In genomic region chr9:48649098-48649766, GRCm38 (mm10) we compare ENCODE assay signal across 8 mouse cellular contexts. TPM values are rescaled to one million over a fixed set of nuclear protein-coding genes. Genes with fewer than 3 reads are reported as not detected.
DNase-seq lines count a peak whose midpoint lies in the region; ATAC-seq and TF ChIP-seq lines count a peak whose summit lies in the region.

No protein-coding gene starts in this region.

- TF ChIP-seq CTCF in heart, postnatal 0 days (IDR thresholded peaks at IDR 0.05; ENCODE audit: low read depth): 0 out of 2 replicates have a peak, but pooled peaks have one; percentile 4
- TF ChIP-seq CTCF in olfactory bulb, adult 2 months (IDR thresholded peaks at IDR 0.05; ENCODE audit: insufficient read depth, low read depth, low read length): no peak

- peak overlapping the region; percentile 19 for H3K4me3 ChIP-seq in forebrain, embryonic 12.5 days (replicated peaks)
- peak overlapping the region; percentile 39 for H3K4me3 ChIP-seq in heart, postnatal 0 days (ENCODE audit: low read depth, low read length)
- H3K4me3 ChIP-seq in kidney, embryonic 16.5 days (ENCODE audit: low read length): peak overlapping the region; percentile 40
- peak overlapping the region; percentile 45 for H3K4me3 ChIP-seq in lung, embryonic 16.5 days (ENCODE audit: low read length)
- peak overlapping the region; percentile 21 for H3K4me3 ChIP-seq in olfactory bulb, adult 2 months (ENCODE audit: insufficient read depth, low read depth, low read length)

- peak; percentile 65; the same call in 1 of the 2 replicates for TF ChIP-seq EP300 in heart, postnatal 0 days (IDR thresholded peaks at IDR 0.05; ENCODE audit: low read depth)

- DNase-seq in right cerebral cortex, postnatal 10 days (ENCODE audit: low spot score in 2 of 2): peak; percentile 26 to 28
- no peak for DNase-seq in right cerebral cortex, postnatal 14 days
- peak; percentile 73 for DNase-seq in heart, postnatal 0 days (ENCODE audit: low spot score)
- DNase-seq in spleen, adult 12 weeks (ENCODE audit: low spot score): no peak

- H3K27me3 ChIP-seq in forebrain, embryonic 12.5 days: peaks cover 39% of the 10 kb centered on the region
- H3K27me3 ChIP-seq in heart, postnatal 0 days (ENCODE audit: control insufficient read depth, insufficient read depth, low read length): no peaks in the 10 kb centered on the region
- H3K27me3 ChIP-seq in kidney, embryonic 16.5 days (ENCODE audit: insufficient read depth, low read length): peaks cover 13% of the 10 kb centered on the region; the same call in 1 of the 2 replicates
- no peaks in the 10 kb centered on the region; the same call in 1 of the 2 replicates for H3K27me3 ChIP-seq in lung, embryonic 16.5 days (ENCODE audit: control insufficient read depth, insufficient read depth, low read depth, low read length)

- H3K36me3 ChIP-seq in forebrain, embryonic 12.5 days (replicated peaks): no peaks in the 10 kb centered on the region
- H3K36me3 ChIP-seq in heart, postnatal 0 days (replicated peaks; ENCODE audit: control insufficient read depth, insufficient read depth, low read length): 0 out of 2 replicates have a peak, but pooled peaks cover 6% of the 10 kb centered on the region
- H3K36me3 ChIP-seq in kidney, embryonic 16.5 days (ENCODE audit: insufficient read depth, low read length): no peaks in the 10 kb centered on the region
- H3K36me3 ChIP-seq in lung, embryonic 16.5 days (ENCODE audit: control insufficient read depth, insufficient read depth, low read length): no peaks in the 10 kb centered on the region

- H3K9me3 ChIP-seq in forebrain, embryonic 12.5 days: 0 out of 2 replicates have a peak, but pooled peaks cover 3% of the 10 kb centered on the region
- H3K9me3 ChIP-seq in heart, postnatal 0 days (replicated peaks; ENCODE audit: control insufficient read depth, low read length): 0 out of 2 replicates have a peak, but pooled peaks cover 5% of the 10 kb centered on the region
- peaks cover 5% of the 10 kb centered on the region for H3K9me3 ChIP-seq in kidney, embryonic 16.5 days (ENCODE audit: low read length)
- H3K9me3 ChIP-seq in lung, embryonic 16.5 days (ENCODE audit: control insufficient read depth, low read length): no peaks in the 10 kb centered on the region

- H3K4me1 ChIP-seq in forebrain, embryonic 12.5 days: peaks cover 43% of the 10 kb centered on the region
- peaks cover 24% of the 10 kb centered on the region for H3K4me1 ChIP-seq in heart, postnatal 0 days (ENCODE audit: control insufficient read depth, insufficient read depth)
- H3K4me1 ChIP-seq in kidney, embryonic 16.5 days (ENCODE audit: insufficient read depth, low read length): peaks cover 23% of the 10 kb centered on the region
- H3K4me1 ChIP-seq in lung, embryonic 16.5 days (replicated peaks; ENCODE audit: control insufficient read depth, insufficient read depth, low read length): peaks cover 16% of the 10 kb centered on the region
- peaks cover 16% of the 10 kb centered on the region for H3K4me1 ChIP-seq in olfactory bulb, adult 2 months (ENCODE audit: control insufficient read depth, insufficient read depth, low read length)

- peak; percentile 73 for ATAC-seq in forebrain, embryonic 12.5 days (ENCODE audit: low FRiP score)
- peak; percentile 74 for ATAC-seq in heart, postnatal 0 days (ENCODE audit: insufficient read depth, low read depth)
- peak; percentile 77 for ATAC-seq in kidney, embryonic 16.5 days (ENCODE audit: low FRiP score, low TSS enrichment)
- peak; percentile 59 for ATAC-seq in lung, embryonic 16.5 days (ENCODE audit: low read depth)

- peak overlapping the region; percentile 72 for H3K27ac ChIP-seq in forebrain, embryonic 12.5 days
- peak overlapping the region; percentile 63 for H3K27ac ChIP-seq in heart, postnatal 0 days (ENCODE audit: low read depth)
- H3K27ac ChIP-seq in kidney, embryonic 16.5 days (ENCODE audit: low read length): no peak overlapping the region
- no peak overlapping the region for H3K27ac ChIP-seq in lung, embryonic 16.5 days (ENCODE audit: low read length)
- no peak overlapping the region for H3K27ac ChIP-seq in olfactory bulb, adult 2 months (ENCODE audit: insufficient read depth, low read depth, low read length)

- 2% methylated on average over 22 of the region's 22 CpGs for WGBS in forebrain, embryonic 12.5 days
- 7% methylated on average over 20 of the region's 22 CpGs for WGBS in heart, postnatal 0 days
- WGBS in kidney, embryonic 16.5 days: 1% methylated on average over 18 of the region's 22 CpGs
- 5% methylated on average over 17 of the region's 22 CpGs for WGBS in lung, embryonic 16.5 days
- 17% methylated on average over 22 of the region's 22 CpGs for WGBS in olfactory bulb, adult 2 months

- TF ChIP-seq POLR2A in olfactory bulb, adult 2 months (IDR thresholded peaks at IDR 0.05; ENCODE audit: insufficient read depth, low read depth, low read length): no peak

- H3K9ac ChIP-seq in forebrain, embryonic 12.5 days: peak overlapping the region; percentile 50
- peak overlapping the region; percentile 58 for H3K9ac ChIP-seq in heart, postnatal 0 days (replicated peaks; ENCODE audit: low read depth, low read length)
- H3K9ac ChIP-seq in kidney, embryonic 16.5 days (replicated peaks; ENCODE audit: low read length): peak overlapping the region; percentile 48
- H3K9ac ChIP-seq in lung, embryonic 16.5 days (ENCODE audit: low read length): peak overlapping the region; percentile 66

- H3K4me2 ChIP-seq in forebrain, embryonic 12.5 days: peak overlapping the region; percentile 49
- peak overlapping the region; percentile 65 for H3K4me2 ChIP-seq in heart, postnatal 0 days (ENCODE audit: low read depth, low read length)
- peak overlapping the region; percentile 62 for H3K4me2 ChIP-seq in kidney, embryonic 16.5 days (replicated peaks; ENCODE audit: low read depth, low read length)
- peak overlapping the region; percentile 61 for H3K4me2 ChIP-seq in lung, embryonic 16.5 days (ENCODE audit: low read depth, low read length)

RNA-seq across cellular contexts. Expression of gene Nnmt, which starts 44.3 kb away (rescaled TPM):
- polyA plus RNA-seq in forebrain, embryonic 12.5 days (2016; fragmentation: Nextera tagmentation; extraction: Ambion mirVana): 1.2 and 2.1 TPM in 2 replicates
- total RNA-seq in heart, postnatal 0 days (2014; rRNA removed; ENCODE audit: low replicate concordance): 2.1 and 7.5 TPM in 2 replicates
- polyA plus RNA-seq in heart, postnatal 0 days (2015; fragmentation: Nextera tagmentation; extraction: Ambion mirVana): 12.0 and 12.4 TPM in 2 replicates
- polyA plus RNA-seq in kidney, embryonic 16.5 days (2015; fragmentation: Nextera tagmentation; extraction: Ambion mirVana): 2.4 TPM in 2 replicates
- 1.5 and 2.5 TPM in 2 replicates for polyA plus RNA-seq in lung, embryonic 16.5 days (2015; fragmentation: Nextera tagmentation; extraction: Ambion mirVana)
- not detected in 2 replicates for polyA plus RNA-seq in olfactory bulb, adult 2 months (2012; ENCODE audit: insufficient read depth, insufficient read length, low replicate concordance, missing spikeins)

Comparison
In these comparisons a context has a peak if more than half of its experiments do, and no peak if none do; other contexts are left out.
1. DNase-seq: peak in right cerebral cortex, postnatal 10 days (2 of 2) and heart, postnatal 0 days (single experiment); none in right cerebral cortex, postnatal 14 days (single experiment) and spleen, adult 12 weeks (single experiment).
2. H3K27ac ChIP-seq: peak in forebrain, embryonic 12.5 days (single experiment) and heart, postnatal 0 days (single experiment); none in kidney, embryonic 16.5 days (single experiment), lung, embryonic 16.5 days (single experiment) and olfactory bulb, adult 2 months (single experiment).
3. Peak in every context shown above with its lines, with median percentiles within 50 percentile points of each other: ATAC-seq, H3K4me2 ChIP-seq, H3K4me3 ChIP-seq and H3K9ac ChIP-seq.